Mouse (Mus musculus) heart, embryonic 13.5 days (tissue): ENCODE results near the gene Fam209. TPM values are rescaled to one million over a fixed set of nuclear protein-coding genes. Genes with fewer than 3 reads are reported as not detected.

Experiments used
- ATAC-seq: fragments of 200-750 bp; cut with Nextera tagmentation; 2 replicates; pipeline ENCODE4 v1.8.0; 2017; ENCODE audit warnings: moderate TSS enrichment; ENCODE audit not compliant: insufficient number of reproducible peaks, low FRiP score, low TSS enrichment; ENCODE audit errors: extremely low read depth
- H3K27ac ChIP-seq: fragments of 300-500 bp; sonication (generic); replicated peaks from 2 replicates; pipeline ENCODE4 v1.5.1; 2015; ENCODE audit warnings: moderate library complexity, mild to moderate bottlenecking, inconsistent platforms
- H3K27me3 ChIP-seq: fragments of 300-500 bp; sonication (generic); replicated peaks from 2 replicates; pipeline ENCODE4 v1.6.1; 2015; ENCODE audit warnings: mild to moderate bottlenecking, inconsistent platforms
- H3K36me3 ChIP-seq: fragments of 300-500 bp; sonication (generic); 2 replicates; pipeline ENCODE4 v1.6.1; 2015; ENCODE audit warnings: mild to moderate bottlenecking, inconsistent platforms
- H3K4me1 ChIP-seq: fragments of 300-500 bp; sonication (generic); 2 replicates; pipeline ENCODE4 v1.6.1; 2015; ENCODE audit warnings: inconsistent platforms
- H3K4me2 ChIP-seq: fragments of 300-500 bp; sonication (generic); 2 replicates; pipeline ENCODE4 v1.6.1; 2015; ENCODE audit warnings: inconsistent platforms, mild to moderate bottlenecking, moderate library complexity
- H3K4me3 ChIP-seq: fragments of 300-500 bp; sonication (generic); 2 replicates; pipeline ENCODE4 v1.5.1; 2015; ENCODE audit warnings: moderate library complexity, mild to moderate bottlenecking, inconsistent platforms
- H3K9ac ChIP-seq: fragments of 300-500 bp; sonication (generic); 2 replicates; pipeline ENCODE4 v1.6.1; 2015; ENCODE audit warnings: inconsistent platforms, mild to moderate bottlenecking, moderate library complexity
- H3K9me3 ChIP-seq: fragments of 300-500 bp; sonication (generic); 2 replicates; pipeline ENCODE4 v1.6.1; 2016; ENCODE audit warnings: inconsistent platforms
- WGBS: fragments of 180-500 bp; shearing (Covaris S2); methylation state at CpG from one replicate; pipeline ENCODE4 v1.1.7; 2015; ENCODE audit warnings: mixed read lengths; 5-methylcytosine and 5-hydroxymethylcytosine counted together
- polyA plus RNA-seq: library from polyadenylated mRNA; unstranded; fragments of >200 nt; fragmentation: Nextera tagmentation; extraction: Ambion mirVana; gene quantifications from 2 replicates; pipeline ENCODE4 v1.2.1, GENCODE M21; 2015

Fam209 gene
- polyA plus RNA-seq, 1 experiment from 2014 or later: 0.21 TPM

- no peak overlapping the region for H3K4me3 ChIP-seq
- H3K9ac ChIP-seq: no peak overlapping the region
- H3K27ac ChIP-seq: no peak overlapping the region
- no peaks in the 10 kb centered on the region for H3K9me3 ChIP-seq
- no peak overlapping the region for H3K4me2 ChIP-seq
- no peaks in the 10 kb centered on the region for H3K36me3 ChIP-seq
- 0 out of 2 replicates have a peak, but pooled peaks cover 4% of the 10 kb centered on the region for H3K27me3 ChIP-seq
- ATAC-seq: no peak
- no peaks in the 10 kb centered on the region for H3K4me1 ChIP-seq
- WGBS: 77% methylated on average over 7 of the region's 7 CpGs
Observed at GRCm38 (mm10) chr2:172506121-172506520, 33.8 kb downstream of the Fam209 start.

- H3K4me2 ChIP-seq: no peak overlapping the region
- no peak overlapping the region for H3K27ac ChIP-seq
- H3K9me3 ChIP-seq: no peaks in the 10 kb centered on the region
- 77% methylated on average over 15 of the region's 15 CpGs for WGBS
- H3K4me1 ChIP-seq: no peaks in the 10 kb centered on the region
- peaks cover 6% of the 10 kb centered on the region; the same call in 1 of the 2 replicates for H3K27me3 ChIP-seq
- H3K36me3 ChIP-seq: no peaks in the 10 kb centered on the region
- no peak overlapping the region for H3K4me3 ChIP-seq
- no peak overlapping the region for H3K9ac ChIP-seq
- no peak for ATAC-seq
Observed at GRCm38 (mm10) chr2:172510056-172510712, 37.9 kb downstream of the Fam209 start.

- whole genome bisulfite sequencing: 42% methylated on average over 3 of the region's 3 CpGs
- no peaks in the 10 kb centered on the region for H3K4me1 ChIP-seq
Observed at GRCm38 (mm10) chr2:172510899-172511298, 38.6 kb downstream of the Fam209 start.

GRCm38 (mm10) chr2:172516407-172516992, 44.2 kb downstream of the Fam209 start:
- 0 out of 2 replicates have a peak, but pooled peaks cover 2% of the 10 kb centered on the region for H3K9me3 ChIP-seq
- H3K27ac ChIP-seq: no peak overlapping the region
- ATAC-seq: no peak

More at GRCm38 (mm10) chr2:172510899-172511298, 38.6 kb downstream of the Fam209 start:
- H3K4me2 ChIP-seq: no peak overlapping the region
- H3K9me3 ChIP-seq: no peaks in the 10 kb centered on the region
- no peaks in the 10 kb centered on the region for H3K36me3 ChIP-seq
- H3K4me3 ChIP-seq: no peak overlapping the region
- ATAC-seq: no peak
- H3K27ac ChIP-seq: no peak overlapping the region
- peaks cover 13% of the 10 kb centered on the region; the same call in 1 of the 2 replicates for H3K27me3 ChIP-seq
- H3K9ac ChIP-seq: no peak overlapping the region

GRCm38 (mm10) chr2:172520616-172521371, 48.5 kb downstream of the Fam209 start:
- H3K4me2 ChIP-seq: no peak overlapping the region
- no peak overlapping the region for H3K4me3 ChIP-seq
- WGBS: 79% methylated on average over 9 of the region's 9 CpGs
- 0 out of 2 replicates have a peak, but pooled peaks cover 2% of the 10 kb centered on the region for H3K9me3 ChIP-seq
- no peak for ATAC-seq
- H3K9ac ChIP-seq: no peak overlapping the region
- H3K36me3 ChIP-seq: no peaks in the 10 kb centered on the region
- peaks cover 3% of the 10 kb centered on the region; the same call in 1 of the 2 replicates for H3K4me1 ChIP-seq
- no peak overlapping the region for H3K27ac ChIP-seq
- peaks cover 28% of the 10 kb centered on the region; the same call in 1 of the 2 replicates for H3K27me3 ChIP-seq

More at GRCm38 (mm10) chr2:172516407-172516992, 44.2 kb downstream of the Fam209 start:
- 30% methylated on average over 11 of the region's 11 CpGs for WGBS
- H3K27me3 ChIP-seq: peaks cover 39% of the 10 kb centered on the region; the same call in 1 of the 2 replicates
- no peak overlapping the region for H3K4me3 ChIP-seq
- no peaks in the 10 kb centered on the region for H3K36me3 ChIP-seq
- H3K9ac ChIP-seq: no peak overlapping the region
- no peak overlapping the region for H3K4me2 ChIP-seq
- H3K4me1 ChIP-seq: peaks cover 3% of the 10 kb centered on the region; the same call in 1 of the 2 replicates

DNA sequence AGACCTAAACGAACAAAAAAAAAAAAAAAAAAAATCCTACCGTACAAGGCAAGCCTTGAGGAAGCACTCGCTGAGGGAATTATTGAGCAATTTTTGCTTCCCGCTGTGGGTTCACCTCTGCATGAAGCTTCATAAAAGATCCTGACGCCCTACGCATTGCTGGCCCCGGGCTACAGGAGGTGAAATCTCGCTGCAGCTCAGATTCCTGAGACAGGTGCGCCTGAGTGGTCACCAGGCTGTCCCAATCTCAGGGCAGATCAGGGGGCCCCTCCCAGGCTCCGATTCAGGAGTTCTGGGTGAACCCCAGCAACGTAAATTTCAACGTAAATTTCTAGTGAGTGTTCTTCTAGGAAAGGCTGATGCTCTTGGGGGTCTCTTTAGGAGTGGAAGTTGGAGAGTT, 50.2 kb downstream of the Fam209 start:
- 80% methylated on average over 12 of the region's 12 CpGs for WGBS
- peaks cover 3% of the 10 kb centered on the region; the same call in 1 of the 2 replicates for H3K4me1 ChIP-seq

More for the DNA sequence above, 50.2 kb downstream of the Fam209 start:
- Histone ChIP-seq H3K9me3 (0 out of 2 replicates have a peak, but pooled peaks cover under 1% of the 10 kb centered on the region), H3K27me3 (peaks cover 15% of the 10 kb centered on the region; the same call in 1 of the 2 replicates), H3K9ac (no peak overlapping the region), H3K4me2 (no peak overlapping the region), H3K4me3 (no peak overlapping the region), H3K27ac (no peak overlapping the region), H3K36me3 (no peaks in the 10 kb centered on the region)
- no peak for ATAC-seq

Other genes with a start within 250 kb of the Fam209 start
- gene Mc3r, start 224.0 kb upstream of the Fam209 start, polyA plus RNA-seq: not detected in 2 replicates
- 17.4 and 19.2 TPM in 2 replicates for gene Fam210b, start 127.0 kb upstream of the Fam209 start, polyA plus RNA-seq
- gene Aurka, start 102.0 kb upstream of the Fam209 start, polyA plus RNA-seq: 86.6 and 98.3 TPM in 2 replicates
- 27.5 and 28.0 TPM in 2 replicates for gene Cstf1, start 101.8 kb upstream of the Fam209 start, polyA plus RNA-seq
- 0.20 and 0.45 TPM in 2 replicates for gene Cass4, start 78.7 kb upstream of the Fam209 start, polyA plus RNA-seq
- gene Rtf2, start 32.0 kb upstream of the Fam209 start, polyA plus RNA-seq: 49.9 and 50.6 TPM in 2 replicates
- 0.78 and 0.94 TPM in 2 replicates for gene Gcnt7, start 13.9 kb upstream of the Fam209 start, polyA plus RNA-seq
- gene Tfap2c, start 77.1 kb downstream of the Fam209 start, polyA plus RNA-seq: 0.05 and 0.09 TPM in 2 replicates